Mouse (Mus musculus): ENCODE data around the gene Htr1f. TPM values are rescaled to one million over a fixed set of nuclear protein-coding genes. Genes with fewer than 3 reads are reported as not detected.

Htr1f gene
- total and polyA plus RNA-seq, 3 experiments: not detected

DNA sequence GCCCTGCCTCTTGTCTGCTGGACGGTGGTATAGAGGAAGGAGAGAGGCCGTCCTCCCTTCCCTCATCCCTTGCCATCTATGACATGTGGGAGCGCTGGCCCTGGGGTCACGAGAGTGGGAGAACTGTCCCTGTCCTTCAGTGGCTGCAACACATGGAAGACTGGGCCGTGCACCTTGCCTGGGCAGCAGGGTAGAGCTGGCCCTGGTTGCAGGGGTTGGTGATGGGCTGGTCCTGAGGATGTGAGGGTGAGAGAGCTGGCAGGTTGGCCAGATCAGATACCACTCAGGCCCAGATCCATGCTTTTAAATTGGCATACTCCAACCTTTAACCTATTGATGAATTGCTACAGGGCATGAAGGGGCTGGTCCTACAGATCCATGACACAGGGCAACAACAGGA, 12.1 kb downstream of the Htr1f start:
- no peaks in the 10 kb centered on the region for H3K79me2 ChIP-seq (ENCODE audit: control insufficient read depth, insufficient read depth, low read length, poor library complexity)
- DNase-seq (ENCODE audit: low read depth, low spot score): no peak
- no peak overlapping the region for H3K9ac ChIP-seq (ENCODE audit: control insufficient read depth, low read depth, low read length, poor library complexity, severe bottlenecking)
- no peaks in the 10 kb centered on the region for H3K36me3 ChIP-seq (ENCODE audit: control insufficient read depth in 1 of 2, insufficient read depth in 2 of 2, low read length in 2 of 2)
- no peaks in the 10 kb centered on the region for H3K4me1 ChIP-seq (ENCODE audit: control insufficient read depth in 1 of 2, insufficient read depth in 2 of 2, low read length in 2 of 2)
- H3K4me3 ChIP-seq (ENCODE audit: control insufficient read depth in 1 of 2, insufficient read depth in 1 of 2, low read depth in 2 of 2, low read length in 2 of 2): no peak overlapping the region
- no peak overlapping the region for H3K27ac ChIP-seq (ENCODE audit: control insufficient read depth, low read depth, low read length)
- no peaks in the 10 kb centered on the region for H3K9me3 ChIP-seq (replicated peaks; ENCODE audit: insufficient read depth, low read length)
- no peaks in the 10 kb centered on the region for H3K27me3 ChIP-seq (ENCODE audit: control insufficient read depth in 1 of 2, insufficient read depth in 2 of 2, low read length in 2 of 2)
- TF ChIP-seq POLR2A (IDR thresholded peaks at IDR 0.05; ENCODE audit: control insufficient read depth in 1 of 2, insufficient read depth in 1 of 2, low read depth in 1 of 2, low read length in 2 of 2, poor library complexity in 1 of 2): no peak
- no peak for TF ChIP-seq CHD2 (IDR thresholded peaks at IDR 0.05; ENCODE audit: low read length)
- TF ChIP-seq MAFK (IDR thresholded peaks at IDR 0.05; ENCODE audit: borderline replicate concordance, low read depth, low read length): no peak
- TF ChIP-seq ETS1 (IDR thresholded peaks at IDR 0.05; ENCODE audit: low read depth, low read length): no peak
- TF ChIP-seq CHD1 (IDR thresholded peaks at IDR 0.05; ENCODE audit: low read depth, low read length): no peak
- no peak for TF ChIP-seq USF1 (IDR thresholded peaks at IDR 0.05; ENCODE audit: low read depth, low read length)
- no peak for TF ChIP-seq USF2 (IDR thresholded peaks at IDR 0.05; ENCODE audit: borderline replicate concordance in 1 of 2, insufficient read depth in 1 of 2, low read depth in 1 of 2, low read length in 2 of 2)
- TF ChIP-seq BHLHE40 (IDR thresholded peaks at IDR 0.05; ENCODE audit: borderline replicate concordance, low read depth, low read length): no peak
- TF ChIP-seq RAD21 (IDR thresholded peaks at IDR 0.05; ENCODE audit: low read depth, low read length): no peak
- no peak for TF ChIP-seq MYB (IDR thresholded peaks at IDR 0.05; ENCODE audit: low read depth, low read length)
- TF ChIP-seq MYC (IDR thresholded peaks at IDR 0.05; ENCODE audit: low read depth, low read length): no peak
- no peak for TF ChIP-seq KAT2A (conservative IDR thresholded peaks at IDR 0.05; ENCODE audit: low read depth, low read length)

DNA sequence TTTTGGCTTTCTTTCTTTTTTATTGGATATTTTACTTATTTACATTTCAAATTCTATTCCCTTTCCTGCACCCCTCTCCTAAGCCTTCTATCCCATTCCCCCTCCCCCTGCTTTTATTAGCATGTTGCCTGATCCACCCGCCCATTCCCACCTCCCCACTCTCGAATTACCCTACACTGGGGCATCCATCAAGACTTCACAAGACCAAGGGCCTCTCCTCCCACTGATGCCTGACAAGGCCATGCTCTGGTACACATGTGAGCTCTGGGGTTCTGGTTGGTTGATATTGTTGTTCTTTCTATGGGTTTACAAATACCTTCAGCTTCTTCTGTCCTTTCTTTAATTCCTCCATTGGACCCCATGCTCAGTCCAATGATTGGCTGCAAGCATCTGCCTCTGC, 22.2 kb downstream of the Htr1f start:
- no peak for TF ChIP-seq MXI1 (IDR thresholded peaks at IDR 0.05; ENCODE audit: low read depth, low read length)
- TF ChIP-seq USF1 (IDR thresholded peaks at IDR 0.05; ENCODE audit: low read depth, low read length): no peak
- TF ChIP-seq ZKSCAN1 (IDR thresholded peaks at IDR 0.05; ENCODE audit: low read depth, low read length): no peak
- no peak for TF ChIP-seq BHLHE40 (IDR thresholded peaks at IDR 0.05; ENCODE audit: borderline replicate concordance, low read depth, low read length)
- no peak for TF ChIP-seq ZMIZ1 (IDR thresholded peaks at IDR 0.05; ENCODE audit: low read depth, low read length)
- no peak for TF ChIP-seq CHD2 (IDR thresholded peaks at IDR 0.05; ENCODE audit: low read length)
- no peak for TF ChIP-seq KAT2A (conservative IDR thresholded peaks at IDR 0.05; ENCODE audit: low read depth, low read length)
- TF ChIP-seq SMC3 (IDR thresholded peaks at IDR 0.05; ENCODE audit: low read depth, low read length): no peak
- TF ChIP-seq GATA1 (IDR thresholded peaks at IDR 0.05; ENCODE audit: low read depth, low read length): no peak
- TF ChIP-seq POLR2A (IDR thresholded peaks at IDR 0.05; ENCODE audit: control insufficient read depth in 1 of 2, insufficient read depth in 1 of 2, low read depth in 1 of 2, low read length in 2 of 2, poor library complexity in 1 of 2): no peak
- TF ChIP-seq RAD21 (IDR thresholded peaks at IDR 0.05; ENCODE audit: low read depth, low read length): no peak
- no peak for TF ChIP-seq ZC3H11A (IDR thresholded peaks at IDR 0.05; ENCODE audit: low read depth, low read length)
- no peak for TF ChIP-seq MAZ (IDR thresholded peaks at IDR 0.05; ENCODE audit: low read depth, low read length)
- no peak for TF ChIP-seq MAFK (IDR thresholded peaks at IDR 0.05; ENCODE audit: borderline replicate concordance, low read depth, low read length)
- TF ChIP-seq ZNF384 (IDR thresholded peaks at IDR 0.05; ENCODE audit: low read depth, low read length): no peak
- Histone ChIP-seq H3K9ac (ENCODE audit: control insufficient read depth, low read depth, low read length, poor library complexity, severe bottlenecking) (no peak overlapping the region), H3K27me3 (ENCODE audit: control insufficient read depth in 1 of 2, insufficient read depth in 2 of 2, low read length in 2 of 2) (no peaks in the 10 kb centered on the region), H3K27ac (ENCODE audit: control insufficient read depth, low read depth, low read length) (no peak overlapping the region), H3K4me1 (ENCODE audit: control insufficient read depth in 1 of 2, insufficient read depth in 2 of 2, low read length in 2 of 2) (no peaks in the 10 kb centered on the region), H3K9me3 (replicated peaks; ENCODE audit: insufficient read depth, low read length) (no peaks in the 10 kb centered on the region), H3K79me2 (ENCODE audit: control insufficient read depth, insufficient read depth, low read length, poor library complexity) (no peaks in the 10 kb centered on the region), H3K4me3 (ENCODE audit: control insufficient read depth in 1 of 2, insufficient read depth in 1 of 2, low read depth in 2 of 2, low read length in 2 of 2) (no peak overlapping the region), H3K36me3 (ENCODE audit: control insufficient read depth in 1 of 2, insufficient read depth in 2 of 2, low read length in 2 of 2) (no peaks in the 10 kb centered on the region)
- no peak for DNase-seq (ENCODE audit: low read depth, low spot score)
